Mouse (Mus musculus) lung, embryonic 16.5 days (tissue): Measurements from ENCODE around the gene Pop5. TPM values are rescaled to one million over a fixed set of nuclear protein-coding genes. Genes with fewer than 3 reads are reported as not detected.

Experiments
- ATAC-seq: fragments of 200-750 bp; cut with Nextera tagmentation; 2 replicates; pipeline ENCODE4 v1.8.0; 2017; ENCODE audit warnings: low read depth, mild to moderate bottlenecking, moderate library complexity
- H3K27ac ChIP-seq: fragments of 300-500 bp; sonication (generic); 2 replicates; pipeline ENCODE4 v1.5.1; 2014; ENCODE audit warnings: mild to moderate bottlenecking, control low read depth, low read length
- H3K27me3 ChIP-seq: fragments of 300-500 bp; sonication (generic); 2 replicates; pipeline ENCODE4 v1.6.1; 2014; ENCODE audit warnings: low read depth, low read length, mixed read lengths; ENCODE audit not compliant: control insufficient read depth, insufficient read depth
- H3K36me3 ChIP-seq: fragments of 300-500 bp; sonication (generic); 2 replicates; pipeline ENCODE4 v1.6.1; 2014; ENCODE audit warnings: low read length; ENCODE audit not compliant: control insufficient read depth, insufficient read depth
- H3K4me1 ChIP-seq: fragments of 300-500 bp; sonication (generic); replicated peaks from 2 replicates; pipeline ENCODE4 v1.6.1; 2014; ENCODE audit warnings: low read length, mixed read lengths; ENCODE audit not compliant: control insufficient read depth, insufficient read depth
- H3K4me2 ChIP-seq: fragments of 300-500 bp; sonication (generic); 2 replicates; pipeline ENCODE4 v1.6.1; 2014; ENCODE audit warnings: low read depth, low read length, control low read depth
- H3K4me3 ChIP-seq: fragments of 300-500 bp; sonication (generic); 2 replicates; pipeline ENCODE4 v1.5.1; 2014; ENCODE audit warnings: mild to moderate bottlenecking, low read length, control low read depth
- H3K9ac ChIP-seq: fragments of 300-500 bp; sonication (generic); 2 replicates; pipeline ENCODE4 v1.6.1; 2014; ENCODE audit warnings: low read length, control low read depth
- H3K9me3 ChIP-seq: fragments of 300-500 bp; sonication (generic); 2 replicates; pipeline ENCODE4 v1.6.1; 2016; ENCODE audit warnings: low read length; ENCODE audit not compliant: control insufficient read depth
- WGBS: fragments of 180-500 bp; shearing (Covaris S2); extraction: QIAGEN DNeasy Blood & Tissue Kit; methylation state at CpG from one replicate; pipeline ENCODE4 v1.1.7; 2014; 5-methylcytosine and 5-hydroxymethylcytosine counted together
- polyA plus RNA-seq: library from polyadenylated mRNA; unstranded; fragments of >200 nt; fragmentation: Nextera tagmentation; extraction: Ambion mirVana; gene quantifications from 2 replicates; pipeline ENCODE4 v1.2.1, GENCODE M21; 2015

Gene Pop5
- 97.6 and 109 TPM in 2 replicates for polyA plus RNA-seq

GRCm38 (mm10) chr5:115235786-115236263, at the start of gene Pop5:
TSS of gene Pop5 (plus strand) at chr5:115235836.
- no peak within 1 kb of the TSS for H3K27ac ChIP-seq
- H3K27me3 ChIP-seq, result peaks cover 4% of the 10 kb centered on the region; the same call in 1 of the 2 replicates

GRCm38 (mm10) chr5:115186371-115187073, 49.1 kb upstream of the Pop5 start:
- H3K9ac ChIP-seq, result peak overlapping the region; percentile 31; the same call in 1 of the 2 replicates

More at GRCm38 (mm10) chr5:115235786-115236263, at the start of gene Pop5:
- H3K9ac ChIP-seq, result peak within 1 kb of the TSS; percentile 78
- peak within 1 kb of the TSS; percentile 95 for H3K4me2 ChIP-seq
- H3K36me3 ChIP-seq, result peaks cover 5% of the 10 kb centered on the region
- peaks cover 11% of the 10 kb centered on the region for H3K4me1 ChIP-seq
- WGBS, result 1% methylated on average over 21 of the region's 21 CpGs
- peak within 1 kb of the TSS; percentile 66 for H3K4me3 ChIP-seq
- ATAC-seq, result peak; percentile 79
- H3K9me3 ChIP-seq, result no peaks in the 10 kb centered on the region

GRCm38 (mm10) chr5:115187188-115188131, 48.2 kb upstream of the Pop5 start:
- peak overlapping the region; percentile 60 for H3K27ac ChIP-seq
- no peak overlapping the region for H3K9ac ChIP-seq
- peaks cover 26% of the 10 kb centered on the region for H3K27me3 ChIP-seq
- H3K4me2 ChIP-seq, result peak overlapping the region; percentile 46
- H3K9me3 ChIP-seq, result no peaks in the 10 kb centered on the region
- 20% methylated on average over 26 of the region's 26 CpGs for WGBS
- peaks cover 11% of the 10 kb centered on the region for H3K4me1 ChIP-seq
- no peak overlapping the region; the same call in 1 of the 2 replicates for H3K4me3 ChIP-seq
- H3K36me3 ChIP-seq, result no peaks in the 10 kb centered on the region
- ATAC-seq, result peak; percentile 87

More at GRCm38 (mm10) chr5:115186371-115187073, 49.1 kb upstream of the Pop5 start:
- Histone ChIP-seq H3K4me2 (peak overlapping the region; percentile 46), H3K36me3 (no peaks in the 10 kb centered on the region), H3K4me1 (peaks cover 13% of the 10 kb centered on the region), H3K27me3 (peaks cover 16% of the 10 kb centered on the region), H3K4me3 (no peak overlapping the region; the same call in 1 of the 2 replicates), H3K9me3 (no peaks in the 10 kb centered on the region), H3K27ac (peak overlapping the region; percentile 18; the same call in 1 of the 2 replicates)
- peak; percentile 34 for ATAC-seq
- WGBS, result 30% methylated on average over 17 of the region's 17 CpGs

- peaks cover 19% of the 10 kb centered on the region for H3K4me1 ChIP-seq
- peaks cover 39% of the 10 kb centered on the region for H3K27me3 ChIP-seq
- no peaks in the 10 kb centered on the region for H3K9me3 ChIP-seq
- no peak overlapping the region for H3K9ac ChIP-seq
- no peak for ATAC-seq
- WGBS, result 44% methylated on average over 5 of the region's 5 CpGs
- H3K4me2 ChIP-seq, result no peak overlapping the region
- no peak overlapping the region for H3K4me3 ChIP-seq
- no peaks in the 10 kb centered on the region for H3K36me3 ChIP-seq
- no peak overlapping the region for H3K27ac ChIP-seq
Observed at GRCm38 (mm10) chr5:115188824-115189223, 46.8 kb upstream of the Pop5 start.

- H3K9me3 ChIP-seq, result no peaks in the 10 kb centered on the region
- no peak overlapping the region for H3K9ac ChIP-seq
- no peak overlapping the region for H3K4me3 ChIP-seq
- no peak overlapping the region for H3K27ac ChIP-seq
- H3K27me3 ChIP-seq, result peaks cover 49% of the 10 kb centered on the region
- no peak overlapping the region for H3K4me2 ChIP-seq
- ATAC-seq, result no peak
- H3K4me1 ChIP-seq, result peaks cover 21% of the 10 kb centered on the region
- WGBS, result 67% methylated on average over 12 of the region's 12 CpGs
- H3K36me3 ChIP-seq, result no peaks in the 10 kb centered on the region
Observed at GRCm38 (mm10) chr5:115190081-115190480, 45.6 kb upstream of the Pop5 start.

- Histone ChIP-seq H3K9ac (no peak overlapping the region), H3K36me3 (no peaks in the 10 kb centered on the region), H3K4me2 (no peak overlapping the region), H3K4me1 (peaks cover 17% of the 10 kb centered on the region), H3K9me3 (no peaks in the 10 kb centered on the region), H3K4me3 (no peak overlapping the region), H3K27ac (no peak overlapping the region), H3K27me3 (peaks cover 52% of the 10 kb centered on the region)
- no peak for ATAC-seq
- 11% methylated on average over 29 of the region's 29 CpGs for WGBS
Observed at GRCm38 (mm10) chr5:115191880-115192827, 43.5 kb upstream of the Pop5 start.

- no peak overlapping the region for H3K27ac ChIP-seq
- no peaks in the 10 kb centered on the region for H3K9me3 ChIP-seq
- no peak overlapping the region for H3K9ac ChIP-seq
- WGBS, result 15% methylated on average over 7 of the region's 7 CpGs
- peak overlapping the region; percentile 62 for H3K4me3 ChIP-seq
- ATAC-seq, result no peak
- peaks cover 17% of the 10 kb centered on the region for H3K4me1 ChIP-seq
- peak overlapping the region; percentile 100 for H3K4me2 ChIP-seq
- no peaks in the 10 kb centered on the region for H3K36me3 ChIP-seq
- peaks cover 52% of the 10 kb centered on the region for H3K27me3 ChIP-seq
Observed at GRCm38 (mm10) chr5:115192828-115193195, 42.8 kb upstream of the Pop5 start.

GRCm38 (mm10) chr5:115193226-115193625, 42.4 kb upstream of the Pop5 start:
- Histone ChIP-seq H3K9ac (peak overlapping the region; percentile 49), H3K27me3 (peaks cover 52% of the 10 kb centered on the region), H3K4me1 (peaks cover 17% of the 10 kb centered on the region), H3K36me3 (no peaks in the 10 kb centered on the region), H3K9me3 (no peaks in the 10 kb centered on the region), H3K27ac (no peak overlapping the region), H3K4me3 (peak overlapping the region; percentile 62), H3K4me2 (peak overlapping the region; percentile 100)
- peak; percentile 45; the same call in 1 of the 2 replicates for ATAC-seq
- WGBS, result 2% methylated on average over 30 of the region's 34 CpGs
